Mouse (Mus musculus): ENCODE measurements at regions not wholly inside any gene's neighbourhood (a gene's known extent, or its start where the extent isn't known, plus 50 kb on each side); places are given as distances from the start of the nearest gene placed in this dataset.
A peak's percentile ranks its signal among the peaks of the same experiment; 100 is the strongest.

DNA sequence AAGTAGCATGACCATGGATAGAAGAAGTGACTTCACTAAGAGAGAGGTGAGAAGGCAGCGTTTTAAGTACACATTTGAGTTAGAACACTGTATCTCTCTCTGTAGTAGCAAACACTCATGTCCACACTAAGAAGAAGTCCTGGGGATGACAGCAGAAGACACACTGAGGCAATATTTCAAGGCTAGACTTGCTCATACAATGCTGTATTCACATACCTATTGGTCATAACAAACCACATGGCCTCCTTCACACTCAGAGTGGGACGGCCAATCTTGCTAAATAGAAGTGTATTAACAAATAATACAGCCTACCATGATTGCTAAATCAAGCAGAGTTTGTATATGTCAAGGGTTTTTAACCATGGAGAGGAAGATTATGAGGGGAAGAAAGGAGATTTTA lies 252.5 kb upstream of the Kcnj16 start:
- DNase-seq (ENCODE audit: low read depth, low spot score): no peak

DNA sequence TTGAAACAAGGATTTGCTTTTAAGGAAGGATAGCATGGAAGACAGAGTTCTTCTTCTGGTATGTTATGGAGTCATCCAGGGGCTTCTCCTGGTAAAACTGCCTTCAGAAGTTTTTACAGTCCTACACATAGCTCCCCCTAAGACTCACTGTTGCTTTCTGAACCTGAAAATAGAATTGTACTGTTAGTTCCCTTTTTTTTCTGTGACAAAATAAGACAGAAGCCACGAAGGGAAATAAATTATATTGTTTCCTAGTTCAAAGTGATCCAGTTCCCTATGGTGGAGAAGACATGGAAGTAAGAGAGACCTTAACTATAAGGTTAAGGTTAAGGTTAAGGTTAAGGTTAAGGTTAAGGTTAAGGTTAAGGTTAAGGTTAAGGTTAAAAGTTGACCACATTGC lies 251.5 kb upstream of the Kcnj16 start:
- DNase-seq (ENCODE audit: low read depth, low spot score): no peak

DNA sequence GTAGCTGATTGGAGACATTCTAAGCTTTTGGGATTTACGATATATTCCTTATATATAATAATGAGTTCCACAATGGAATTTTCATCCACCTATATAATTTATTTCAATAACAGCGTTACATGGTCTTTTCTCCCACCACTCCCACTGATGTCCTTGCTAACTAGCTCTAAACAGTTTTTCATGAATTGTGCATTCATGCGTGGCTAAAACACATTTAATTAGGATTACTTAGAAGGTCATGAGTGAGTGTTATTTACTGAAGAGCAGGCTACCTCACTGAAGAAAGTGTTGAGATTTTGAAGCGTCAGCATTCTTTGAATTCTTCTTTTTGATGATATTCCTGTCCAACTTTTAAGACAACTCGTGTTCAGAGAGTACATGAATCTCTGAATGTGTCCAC lies 245.1 kb upstream of the Kcnj16 start:
- DNase-seq (ENCODE audit: low read depth, low spot score): no peak

DNA sequence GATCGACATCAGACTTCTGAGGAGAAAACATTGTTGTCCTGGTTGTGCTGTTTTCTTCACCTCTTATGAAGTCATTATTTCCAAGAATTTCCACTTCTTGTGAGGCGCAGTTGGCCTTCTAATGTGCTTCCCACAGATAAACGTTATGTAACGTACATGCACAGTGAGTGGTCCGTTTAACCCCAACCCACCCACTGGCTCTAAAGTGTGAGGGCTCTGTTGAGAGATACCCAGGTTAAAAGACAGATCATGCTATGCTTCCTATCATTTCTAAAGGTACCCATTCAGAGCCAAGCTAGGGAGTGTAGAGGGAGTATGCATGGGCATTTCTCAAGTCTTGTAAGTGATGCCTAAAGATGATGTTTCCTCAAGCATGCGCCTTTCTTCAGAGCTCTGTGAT lies 243.9 kb upstream of the Kcnj16 start:
- DNase-seq (ENCODE audit: low read depth, low spot score): no peak

DNA sequence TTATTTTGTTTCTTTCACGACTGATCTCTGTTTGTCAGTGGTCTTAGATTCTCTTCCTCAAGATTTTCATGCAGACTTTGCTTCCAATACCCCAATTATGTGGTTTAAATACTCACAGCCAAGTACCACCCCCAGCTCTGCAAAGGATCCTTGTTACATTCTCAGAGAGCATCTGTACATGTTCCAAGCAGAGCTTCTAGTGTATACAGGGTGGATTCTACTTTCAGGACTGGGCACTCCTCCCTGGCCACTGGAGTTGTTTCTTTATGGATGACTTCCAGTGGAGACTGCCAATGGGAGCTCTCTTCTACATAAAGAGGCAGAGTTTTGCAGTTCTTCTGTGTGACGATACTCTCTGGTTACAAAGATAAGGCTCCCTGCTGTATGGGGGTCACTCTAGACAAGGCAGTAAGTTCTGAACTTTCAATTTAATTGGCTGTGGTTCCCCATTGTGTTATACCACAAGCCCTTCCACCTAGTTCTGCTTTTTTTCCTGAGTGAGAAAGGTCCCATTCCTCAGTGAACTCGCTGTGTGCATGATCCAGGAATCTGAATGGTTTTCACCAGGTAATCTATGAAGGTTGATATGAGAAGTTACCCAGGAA lies 240.4 kb upstream of the Kcnj16 start:
- DNase-seq (ENCODE audit: low read depth, low spot score): no peak

DNA sequence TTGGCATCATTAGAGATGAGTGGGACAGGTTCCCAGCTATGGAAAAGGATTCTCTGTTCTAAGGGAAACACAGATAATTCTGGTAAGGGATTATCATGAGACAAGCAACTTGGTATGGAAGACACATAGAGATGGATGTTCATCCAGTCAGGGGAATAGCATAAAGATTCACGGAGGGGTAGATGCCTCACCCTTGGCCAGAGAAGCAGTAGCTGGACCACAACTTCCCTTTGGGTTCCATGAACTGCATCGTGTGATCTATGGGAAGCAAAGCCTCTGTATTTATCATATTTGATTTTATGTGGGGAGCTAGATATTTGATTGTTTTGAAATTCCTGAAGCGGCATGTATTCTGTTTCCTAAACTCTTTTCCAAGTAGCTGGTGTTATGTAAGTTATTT lies 236.3 kb upstream of the Kcnj16 start:
- DNase-seq (ENCODE audit: low read depth, low spot score): no peak

DNA sequence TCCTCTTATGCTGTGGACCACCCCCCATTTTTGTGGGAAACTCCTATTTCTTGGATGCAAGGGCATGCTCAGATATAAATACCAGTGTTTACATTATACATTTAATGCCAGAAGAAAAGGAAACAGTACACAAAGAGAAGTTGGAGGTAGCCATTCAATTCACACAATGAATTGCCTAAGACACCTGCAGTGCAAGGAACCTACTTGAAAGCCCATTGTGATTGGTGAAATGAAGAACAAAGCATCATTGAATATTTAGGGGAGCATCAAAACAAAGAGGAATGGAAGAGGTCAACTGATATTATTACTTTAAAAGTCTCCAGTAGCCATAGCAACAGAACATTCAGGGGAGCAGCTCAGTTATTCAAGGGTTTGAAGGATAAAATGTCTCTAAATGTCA lies 193.7 kb upstream of the Kcnj16 start:
- DNase-seq (ENCODE audit: low read depth, low spot score): no peak

DNA sequence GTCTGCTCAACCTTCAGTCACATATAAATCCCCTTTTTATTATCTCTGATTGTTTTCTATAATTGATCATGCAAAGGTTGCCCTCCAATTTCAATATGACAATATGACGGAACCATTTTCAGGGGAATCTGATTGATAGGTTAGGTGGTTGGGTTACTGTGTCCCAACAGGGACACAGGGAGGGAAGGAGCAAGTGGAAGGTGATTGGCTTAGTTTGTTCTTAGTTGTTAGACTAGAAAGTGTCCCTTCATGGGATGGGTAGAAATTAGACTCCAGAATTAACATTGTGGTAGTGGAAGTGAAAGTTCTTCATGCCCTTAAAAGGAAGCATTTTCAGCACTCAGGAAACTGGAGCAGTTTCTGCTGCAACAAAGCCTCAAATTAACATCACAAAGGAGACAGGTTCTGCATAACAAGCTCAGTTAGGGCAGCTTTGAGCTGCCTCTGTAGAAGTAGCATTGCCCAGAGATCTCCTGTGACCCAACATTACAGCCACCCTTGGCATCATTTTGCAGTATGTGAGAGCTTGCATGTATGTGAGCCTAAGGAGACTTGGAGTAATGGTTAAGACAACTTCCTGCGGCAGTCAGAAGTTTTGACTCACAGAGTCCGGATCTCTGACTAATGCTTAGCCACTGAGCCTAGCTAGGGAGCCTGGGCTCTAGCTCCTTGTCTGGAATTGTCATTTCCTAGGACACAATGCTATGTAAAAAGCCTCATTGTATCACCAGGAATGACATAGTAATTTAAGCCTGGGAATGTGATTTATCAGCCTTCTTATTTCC lies 186.1 kb upstream of the Kcnj16 start:
- DNase-seq (ENCODE audit: low read depth, low spot score): no peak

DNA sequence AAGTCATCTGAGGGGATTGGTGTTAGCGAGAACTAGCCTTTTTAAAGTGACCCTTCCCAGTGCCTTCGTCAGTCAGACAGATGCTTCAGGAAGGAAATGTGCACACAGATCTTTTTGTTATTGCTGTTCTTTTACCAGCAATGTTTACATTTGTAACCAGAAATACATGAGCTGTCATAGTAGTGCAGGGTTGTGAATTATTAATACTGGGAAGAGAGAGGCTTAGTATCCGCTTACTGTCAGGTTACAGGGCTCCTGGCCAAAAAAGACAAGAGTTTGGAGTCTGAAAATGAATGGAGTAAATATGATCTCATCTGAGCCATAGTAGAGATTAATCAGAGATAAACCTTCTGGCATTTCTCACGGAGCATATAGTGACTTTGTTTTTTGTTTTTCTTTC lies 178.3 kb upstream of the Kcnj16 start:
- DNase-seq (ENCODE audit: low read depth, low spot score): no peak

DNA sequence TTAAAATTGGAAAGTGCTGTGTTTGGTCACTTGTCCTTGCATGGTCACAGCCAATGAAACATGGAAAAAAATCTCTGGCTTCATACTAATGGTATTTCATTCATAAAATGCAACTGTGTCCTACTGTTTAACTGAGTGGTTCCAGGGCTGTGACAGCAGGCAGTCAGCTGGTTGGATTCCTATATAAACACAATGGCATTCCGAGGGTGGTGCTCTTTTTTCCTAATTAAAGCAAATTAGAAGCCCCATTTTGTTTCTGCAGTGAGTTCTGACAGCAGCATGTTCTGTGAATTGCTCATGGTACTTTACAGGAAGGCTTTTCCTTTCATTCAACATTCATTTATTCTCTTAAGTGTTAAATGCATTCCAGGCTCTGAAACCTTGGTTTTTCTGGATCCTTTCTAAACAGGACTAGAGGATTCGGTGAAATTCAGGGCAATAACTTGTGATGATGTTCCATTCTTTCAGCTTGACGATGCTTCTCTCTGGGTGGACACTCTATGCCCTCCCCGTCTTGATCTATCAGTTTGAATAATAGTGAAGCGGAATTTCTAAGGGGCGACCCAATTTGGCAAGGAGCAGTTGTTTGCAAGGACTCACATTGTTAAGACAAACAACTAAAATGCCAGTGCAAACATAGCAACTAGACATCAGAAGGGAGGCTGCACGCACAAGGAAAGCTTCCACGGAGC lies 167.8 kb upstream of the Kcnj16 start:
- no peak for DNase-seq (ENCODE audit: low read depth, low spot score)

DNA sequence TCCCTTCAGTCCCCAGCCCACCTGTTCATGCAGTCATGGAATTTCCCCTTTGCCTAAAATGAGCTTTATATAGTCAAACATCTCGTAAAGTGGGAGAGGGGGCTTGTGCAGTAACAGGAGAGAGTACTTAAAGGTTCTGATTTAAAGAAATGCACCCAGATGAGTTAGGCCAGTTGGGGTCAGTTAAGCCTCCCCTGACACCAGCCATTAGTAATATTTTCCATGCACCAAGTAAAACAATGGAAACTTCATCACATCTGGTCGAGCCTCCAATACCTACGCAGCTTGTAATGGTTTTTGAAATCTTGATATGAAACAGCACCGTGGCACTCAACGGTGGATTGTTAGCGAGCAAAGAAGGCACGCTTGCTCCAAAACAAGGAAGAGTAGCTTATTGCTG lies 165.8 kb upstream of the Kcnj16 start:
- DNase-seq (ENCODE audit: low read depth, low spot score): no peak

DNA sequence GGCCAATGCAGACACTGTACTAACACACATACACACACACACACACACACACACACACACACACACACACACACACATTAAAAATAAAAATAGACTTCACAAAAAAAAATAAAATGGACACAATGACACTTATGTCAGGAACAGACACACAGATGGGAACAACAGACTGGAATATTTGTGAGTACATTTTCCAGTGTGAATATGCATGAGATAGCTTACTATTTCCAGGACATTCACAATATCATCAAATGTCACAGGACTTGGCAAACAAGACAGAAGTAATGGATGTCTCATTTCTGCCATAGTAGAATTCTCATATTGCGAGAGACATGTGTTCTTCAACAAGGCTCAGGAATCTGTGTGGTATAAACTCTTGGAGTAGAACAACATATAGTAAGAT lies 163.8 kb upstream of the Kcnj16 start:
- peak; percentile 57 for DNase-seq (ENCODE audit: low read depth, low spot score)

DNA sequence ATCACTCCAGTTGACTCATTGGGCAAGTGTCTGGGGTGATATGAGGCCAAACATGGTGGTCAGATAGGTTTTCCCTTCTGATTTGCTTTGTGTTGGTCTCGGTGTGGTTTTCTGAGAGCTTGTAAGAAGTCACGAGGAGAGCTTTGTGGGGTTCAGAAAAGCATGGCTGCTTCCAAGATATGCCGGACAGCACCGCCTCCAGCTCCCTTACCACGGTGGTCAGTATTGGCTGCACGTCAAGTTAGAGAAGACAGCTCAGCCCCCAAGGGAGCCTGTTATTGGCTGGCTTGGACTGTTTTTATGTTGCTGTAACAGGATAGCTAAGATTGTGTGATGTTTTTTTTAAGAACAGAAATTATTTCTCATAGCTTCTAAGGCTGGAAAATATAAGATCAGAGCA lies 154.7 kb upstream of the Kcnj16 start:
- DNase-seq (ENCODE audit: low read depth, low spot score): no peak

DNA sequence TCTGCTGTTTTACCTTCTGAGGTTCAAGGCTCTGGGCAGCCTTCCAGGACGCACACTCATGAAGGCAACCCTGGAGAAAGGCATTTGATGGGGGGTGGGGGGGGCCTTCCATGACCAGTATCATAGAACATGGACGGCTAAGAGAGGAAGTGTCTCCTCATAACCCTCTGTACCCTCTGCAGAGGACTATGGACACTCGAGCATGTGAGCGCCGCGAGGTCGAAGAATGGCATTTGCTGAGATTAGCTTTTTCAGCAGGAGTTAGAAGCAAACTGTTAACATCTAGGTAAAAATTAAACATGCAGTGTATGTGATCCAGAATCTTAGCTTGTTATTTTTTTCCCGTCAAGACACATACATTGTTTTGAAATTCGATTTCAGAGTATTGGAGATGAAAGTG lies 153.1 kb upstream of the Kcnj16 start:
- no peak for DNase-seq (ENCODE audit: low read depth, low spot score)

DNA sequence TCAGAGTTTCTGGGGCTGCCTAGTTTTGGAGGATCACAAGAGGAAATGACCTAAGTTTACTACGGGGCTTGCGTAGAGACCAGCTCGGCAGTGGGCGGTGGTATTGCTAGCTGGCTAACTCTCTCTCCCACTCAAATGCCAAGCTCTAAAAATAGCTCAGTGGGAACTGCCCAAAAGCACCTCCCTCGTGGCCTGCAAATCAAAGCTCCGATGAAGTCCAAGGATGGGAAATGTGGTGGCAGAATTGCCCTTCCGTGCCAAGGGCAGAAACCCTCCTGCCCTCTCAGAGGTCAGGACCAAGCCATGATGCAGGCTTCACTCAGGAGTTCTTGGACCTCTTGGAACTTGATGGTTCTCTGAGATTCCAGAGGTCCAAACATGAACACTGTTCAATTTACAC lies 152.6 kb upstream of the Kcnj16 start:
- DNase-seq (ENCODE audit: low read depth, low spot score): no peak

DNA sequence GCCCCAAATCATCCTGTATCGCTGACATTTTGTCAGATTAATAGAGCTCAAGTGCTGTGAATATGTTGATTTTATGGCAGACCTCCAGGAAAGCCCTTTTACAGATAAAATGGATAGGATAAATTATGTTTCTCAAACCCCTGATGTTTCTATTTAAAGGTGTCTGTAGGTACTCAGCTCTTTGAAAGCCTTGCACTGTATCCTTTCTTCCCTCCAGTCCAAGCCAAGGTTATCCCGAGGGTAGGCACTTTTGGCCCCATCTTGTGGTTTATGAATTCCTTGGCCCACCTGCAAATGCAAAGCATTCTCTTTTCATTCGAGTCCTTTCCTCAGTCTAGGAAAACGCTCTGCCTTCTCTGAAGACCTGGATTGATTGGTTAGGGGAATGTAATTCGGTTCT lies 139.2 kb upstream of the Kcnj16 start:
- no peak for DNase-seq (ENCODE audit: low read depth, low spot score)

DNA sequence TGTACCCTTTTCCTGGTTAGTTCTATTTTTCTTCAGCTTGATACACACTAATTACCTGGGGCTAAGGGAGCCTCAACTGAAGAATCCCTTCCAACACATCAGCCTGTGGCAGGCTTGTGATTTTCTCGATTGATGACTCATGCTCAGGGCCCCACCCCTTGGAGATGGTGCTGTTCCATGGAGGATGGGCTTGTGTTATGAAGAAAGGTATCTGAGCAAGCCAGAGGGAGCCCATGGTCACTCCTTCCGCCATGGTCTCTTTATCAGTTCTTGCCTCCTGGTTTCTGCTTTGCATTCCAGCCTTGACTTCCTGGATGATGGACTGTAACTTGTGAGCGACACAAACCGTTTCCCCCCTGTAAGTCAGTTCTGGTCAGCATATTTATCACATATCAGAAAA lies 131.1 kb upstream of the Kcnj16 start:
- no peak for DNase-seq (ENCODE audit: low read depth, low spot score)

DNA sequence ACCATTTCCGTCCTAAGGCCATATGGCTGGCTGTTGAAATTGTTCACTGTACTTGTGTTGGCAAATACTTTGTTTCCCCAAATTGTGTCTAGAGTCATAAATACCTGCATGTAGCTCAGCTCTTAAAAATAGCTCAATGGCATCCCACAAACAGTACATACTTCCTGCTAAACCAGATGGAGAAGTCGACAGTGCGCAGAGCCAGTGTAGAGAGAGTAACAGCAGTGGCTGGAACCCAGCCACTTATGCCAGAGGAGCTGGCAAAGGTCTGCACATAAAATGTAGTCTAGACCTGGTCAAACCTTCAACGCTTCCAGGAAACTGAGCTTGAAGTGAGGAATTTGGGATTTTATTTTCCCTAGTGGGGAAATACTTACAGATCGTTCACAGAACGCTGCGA lies 128.5 kb upstream of the Kcnj16 start:
- DNase-seq (ENCODE audit: low read depth, low spot score): no peak

DNA sequence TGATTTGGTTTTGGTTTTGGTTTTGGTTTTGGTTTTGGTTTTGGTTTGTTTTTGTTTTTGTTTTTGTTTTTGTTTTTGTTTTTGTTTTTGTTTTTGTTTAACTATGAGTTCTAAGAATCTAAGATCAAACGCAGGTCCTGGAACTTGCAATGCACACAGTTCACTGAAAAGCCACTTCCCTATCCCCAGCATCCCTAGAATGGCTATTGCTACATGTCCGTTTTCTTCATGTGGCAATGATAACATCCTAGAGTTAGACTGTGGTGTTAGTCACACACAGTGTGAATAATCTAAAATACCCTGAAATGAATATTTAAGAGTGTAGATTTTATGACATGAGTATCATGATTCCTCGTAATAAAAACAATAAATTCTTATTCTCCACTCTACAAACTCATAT lies 99.5 kb upstream of the Kcnj16 start:
- DNase-seq (ENCODE audit: low read depth, low spot score): no peak

DNA sequence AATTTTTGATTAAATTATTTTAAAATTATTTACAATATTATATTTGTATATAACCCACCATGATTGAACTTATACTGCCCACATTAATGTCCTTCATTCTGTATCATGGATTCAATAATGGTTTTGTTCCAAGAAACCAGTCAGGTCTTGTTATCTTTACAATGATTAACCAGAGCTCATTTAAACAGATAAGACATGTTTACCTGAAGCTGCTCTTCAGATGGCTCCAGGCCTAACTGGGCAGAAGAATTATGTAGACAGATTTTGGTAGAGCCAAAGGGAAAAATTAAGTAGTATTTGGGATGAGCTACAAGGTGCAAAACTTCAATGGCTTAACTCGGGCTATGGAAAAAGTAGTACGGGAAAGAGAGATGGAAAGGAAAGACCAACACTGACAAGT lies 97.7 kb upstream of the Kcnj16 start:
- no peak for DNase-seq (ENCODE audit: low read depth, low spot score)

DNA sequence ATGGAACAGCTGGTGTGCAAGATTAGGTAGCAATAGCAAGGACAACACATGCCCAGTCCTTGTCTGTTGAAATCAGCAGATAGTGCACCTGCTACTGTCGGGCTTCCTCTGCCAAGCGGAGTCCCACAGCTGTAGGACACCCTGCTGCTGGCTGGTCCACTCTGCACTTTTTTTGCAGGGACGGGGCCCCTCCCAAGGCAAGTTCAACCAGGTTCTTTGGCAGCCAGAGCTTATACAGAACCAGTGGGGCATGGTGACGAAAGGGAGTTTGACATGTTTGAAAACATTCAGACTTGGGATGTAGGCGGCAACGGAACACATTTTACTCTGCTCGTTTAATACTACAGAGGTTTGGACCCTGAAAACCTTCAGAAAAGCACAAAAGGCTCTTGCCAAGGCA lies 93.2 kb upstream of the Kcnj16 start:
- DNase-seq (ENCODE audit: low read depth, low spot score): no peak

DNA sequence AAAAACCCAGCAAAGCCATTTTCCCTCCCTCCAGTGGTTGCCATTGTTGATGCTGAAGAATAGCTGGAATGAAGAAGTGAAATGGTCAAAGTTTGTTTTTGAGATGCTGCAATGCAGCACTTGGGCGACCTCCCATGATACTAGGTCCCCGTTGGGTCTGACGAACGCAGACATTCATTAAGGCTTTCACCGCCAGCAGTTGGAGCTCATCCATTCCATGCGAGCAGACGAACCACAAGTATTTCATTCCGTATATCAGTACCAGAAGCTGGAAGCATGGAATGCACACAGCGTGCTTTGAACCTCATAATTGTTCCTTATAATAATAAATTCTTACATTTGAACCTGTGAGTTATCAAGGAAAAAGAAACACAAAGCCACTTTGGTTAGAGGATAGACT lies 86.9 kb upstream of the Kcnj16 start:
- no peak for DNase-seq (ENCODE audit: low read depth, low spot score)
